Mouse (Mus musculus): ENCODE results near the gene Ucn2. TPM values are rescaled to one million over a fixed set of nuclear protein-coding genes. Genes with fewer than 3 reads are reported as not detected.
A peak's percentile ranks its signal among the peaks of the same experiment; 100 is the strongest.

Ucn2 gene
- polyA plus RNA-seq, 1 experiment from 2014 or later, result 0.18 TPM

DNA sequence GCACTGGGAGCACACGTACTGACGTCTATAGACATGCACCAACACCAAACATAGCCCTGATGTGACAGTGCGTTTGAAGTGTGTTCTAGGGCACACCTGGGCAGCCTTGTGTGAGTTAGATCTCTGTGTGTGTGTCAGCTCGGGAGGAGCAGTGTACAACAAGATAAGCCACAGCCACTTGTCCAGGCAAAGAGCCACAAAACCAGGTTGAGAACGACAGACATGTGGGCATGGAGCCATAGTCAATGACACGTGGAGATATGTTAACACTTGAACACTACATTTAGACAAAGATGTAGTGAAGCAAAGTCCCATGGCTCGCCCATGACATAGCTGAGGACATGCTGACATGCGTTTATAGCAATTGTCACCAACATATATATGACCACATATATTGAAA lies 15.2 kb upstream of the Ucn2 start:
- Histone ChIP-seq H3K4me3 (replicated peaks) (no peak overlapping the region), H3K27ac (no peak overlapping the region), H3K36me3 (no peaks in the 10 kb centered on the region), H3K27me3 (no peaks in the 10 kb centered on the region), H3K9ac (no peak overlapping the region), H3K4me1 (no peaks in the 10 kb centered on the region), H3K9me3 (replicated peaks) (no peaks in the 10 kb centered on the region), H3K4me2 (no peak overlapping the region)
- 86% methylated on average over 8 of the region's 8 CpGs for WGBS
- ATAC-seq (replicated peaks; ENCODE audit: low FRiP score), result no peak

DNA sequence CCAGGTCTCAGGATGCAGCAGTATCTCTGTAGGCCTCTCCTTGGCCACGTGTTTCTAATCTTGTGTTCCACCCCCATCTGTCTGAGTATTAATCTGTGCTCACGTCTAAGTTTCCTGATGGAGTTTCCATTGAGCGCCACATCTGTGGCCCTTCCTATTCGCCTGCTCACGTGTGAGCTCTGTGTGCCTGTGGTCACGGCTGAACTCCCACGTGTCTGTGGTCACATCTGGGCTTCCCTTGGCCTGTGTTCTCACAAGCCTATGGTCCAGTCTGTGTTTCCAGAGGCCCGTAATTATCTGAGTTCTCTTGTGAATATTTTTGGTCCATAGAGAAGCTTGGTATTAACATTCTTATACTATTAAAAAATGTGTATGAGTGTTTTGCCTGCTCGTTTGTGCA lies 9.3 kb upstream of the Ucn2 start:
- ATAC-seq (replicated peaks; ENCODE audit: low FRiP score), result no peak
- H3K27me3 ChIP-seq, result no peaks in the 10 kb centered on the region
- no peak overlapping the region for H3K27ac ChIP-seq
- H3K4me1 ChIP-seq, result no peaks in the 10 kb centered on the region
- H3K36me3 ChIP-seq, result no peaks in the 10 kb centered on the region
- no peak overlapping the region for H3K4me2 ChIP-seq
- no peaks in the 10 kb centered on the region for H3K9me3 ChIP-seq (replicated peaks)
- no peak overlapping the region for H3K9ac ChIP-seq
- no peak overlapping the region for H3K4me3 ChIP-seq (replicated peaks)
- 82% methylated on average over 9 of the region's 9 CpGs for WGBS

DNA sequence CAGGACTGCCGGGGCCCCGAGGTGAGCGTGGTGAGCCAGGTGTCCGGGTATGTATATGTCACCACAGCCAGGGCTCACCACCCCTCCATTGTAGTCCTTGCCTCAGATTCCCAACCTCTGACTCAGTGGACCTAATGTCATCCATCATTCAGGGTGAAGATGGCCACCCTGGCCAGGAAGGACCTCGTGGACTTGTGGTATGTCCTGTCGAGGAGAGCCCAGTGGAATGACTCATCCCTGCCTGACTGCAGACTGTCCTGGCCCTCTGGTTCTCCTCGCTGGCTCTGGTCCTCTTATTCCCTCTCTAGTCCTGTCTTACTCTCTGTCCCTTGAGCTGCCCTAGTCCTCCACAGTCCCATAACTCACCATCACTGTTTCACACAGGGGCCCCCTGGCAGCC lies 7.8 kb upstream of the Ucn2 start:
- no peaks in the 10 kb centered on the region for H3K27me3 ChIP-seq
- 75% methylated on average over 7 of the region's 7 CpGs for WGBS
- H3K4me3 ChIP-seq (replicated peaks), result no peak overlapping the region
- H3K9ac ChIP-seq, result no peak overlapping the region
- no peaks in the 10 kb centered on the region for H3K36me3 ChIP-seq
- no peaks in the 10 kb centered on the region for H3K9me3 ChIP-seq (replicated peaks)
- H3K4me1 ChIP-seq, result no peaks in the 10 kb centered on the region; the same call in 1 of the 2 replicates
- H3K4me2 ChIP-seq, result no peak overlapping the region
- no peak for ATAC-seq (replicated peaks; ENCODE audit: low FRiP score)
- no peak overlapping the region for H3K27ac ChIP-seq

GRCm38 (mm10) chr9:108982498-108982897 lies 3.3 kb upstream of the Ucn2 start:
- WGBS, result 67% methylated on average over 8 of the region's 8 CpGs
- Histone ChIP-seq H3K4me2 (no peak overlapping the region), H3K27me3 (no peaks in the 10 kb centered on the region), H3K9me3 (replicated peaks) (no peaks in the 10 kb centered on the region), H3K4me3 (replicated peaks) (no peak overlapping the region), H3K4me1 (no peaks in the 10 kb centered on the region; the same call in 1 of the 2 replicates), H3K9ac (no peak overlapping the region), H3K36me3 (no peaks in the 10 kb centered on the region), H3K27ac (no peak overlapping the region)
- no peak for ATAC-seq (replicated peaks; ENCODE audit: low FRiP score)

- Histone ChIP-seq H3K27ac (no peak overlapping the region), H3K4me1 (peaks cover 6% of the 10 kb centered on the region), H3K9me3 (replicated peaks) (no peaks in the 10 kb centered on the region), H3K36me3 (no peaks in the 10 kb centered on the region), H3K27me3 (no peaks in the 10 kb centered on the region), H3K4me3 (replicated peaks) (no peak overlapping the region), H3K4me2 (no peak overlapping the region), H3K9ac (no peak overlapping the region)
- no peak for ATAC-seq (replicated peaks; ENCODE audit: low FRiP score)
- 75% methylated on average over 9 of the region's 9 CpGs for WGBS
Measured at GRCm38 (mm10) chr9:108983209-108983608, 2.6 kb upstream of the Ucn2 start.

DNA sequence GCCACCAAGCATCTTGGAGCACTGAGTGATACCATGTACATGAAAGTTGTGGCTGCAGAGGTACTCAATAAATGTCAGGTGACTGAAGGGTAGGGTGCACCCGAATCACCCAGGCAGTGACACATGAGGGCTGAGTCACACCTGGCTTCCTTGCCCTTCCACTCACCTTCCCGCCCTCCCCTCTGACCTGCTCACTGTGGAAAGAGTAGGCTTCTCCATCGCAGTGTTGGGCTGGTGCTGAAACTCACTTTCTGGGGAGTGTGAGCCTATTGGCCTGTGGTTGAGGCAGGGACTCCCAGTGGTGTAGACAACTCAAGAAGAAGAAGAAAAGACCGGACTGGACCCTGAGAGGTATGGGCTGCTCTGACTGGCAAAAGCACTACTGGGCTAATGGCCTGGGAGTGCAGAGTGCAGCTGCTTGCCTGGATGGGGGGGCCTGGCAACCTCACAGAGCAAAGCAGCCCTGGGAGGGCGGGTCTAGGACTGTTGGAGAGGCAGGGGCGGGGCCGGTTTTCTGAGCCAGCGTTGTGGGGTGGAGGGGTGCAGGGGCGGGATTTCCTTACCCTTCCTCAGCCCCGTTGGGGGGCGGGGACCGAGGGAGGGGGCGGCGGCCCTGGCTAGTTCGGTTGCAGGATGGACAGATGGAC lies 2.0 kb downstream of the Ucn2 start:
- Histone ChIP-seq H3K27ac (no peak overlapping the region), H3K4me1 (peaks cover 41% of the 10 kb centered on the region), H3K9me3 (replicated peaks) (no peaks in the 10 kb centered on the region), H3K9ac (no peak overlapping the region), H3K4me2 (peak overlapping the region; percentile 45), H3K4me3 (replicated peaks) (peak overlapping the region; percentile 18), H3K27me3 (no peaks in the 10 kb centered on the region), H3K36me3 (no peaks in the 10 kb centered on the region)
- WGBS, result 21% methylated on average over 15 of the region's 15 CpGs
- ATAC-seq (replicated peaks; ENCODE audit: low FRiP score), result no peak

GRCm38 (mm10) chr9:108989802-108990461 lies 4.1 kb downstream of the Ucn2 start:
- Histone ChIP-seq H3K9me3 (replicated peaks) (no peaks in the 10 kb centered on the region), H3K27me3 (no peaks in the 10 kb centered on the region), H3K4me3 (replicated peaks) (no peak overlapping the region), H3K4me1 (peaks cover 47% of the 10 kb centered on the region), H3K9ac (no peak overlapping the region), H3K27ac (peak overlapping the region; percentile 94), H3K36me3 (no peaks in the 10 kb centered on the region), H3K4me2 (no peak overlapping the region)
- ATAC-seq (replicated peaks; ENCODE audit: low FRiP score), result no peak
- WGBS, result 70% methylated on average over 4 of the region's 4 CpGs

DNA sequence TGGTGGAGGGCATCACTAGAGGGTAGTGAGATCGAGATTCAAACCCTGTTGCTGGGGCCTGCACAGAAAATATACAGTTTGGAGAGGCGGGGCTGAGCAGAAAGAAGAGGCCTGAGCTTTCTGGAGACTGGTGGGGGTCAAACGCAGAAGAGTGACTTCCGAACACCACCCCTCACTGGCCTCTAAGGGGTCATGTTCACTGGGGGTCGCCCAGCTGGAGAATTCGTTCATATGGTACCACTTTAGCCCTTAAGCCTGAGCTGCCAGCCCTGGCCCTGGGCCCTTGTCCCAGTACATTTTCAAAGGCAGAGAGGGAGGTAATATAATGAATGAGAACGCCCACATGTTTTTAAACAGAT lies 4.6 kb downstream of the Ucn2 start:
- H3K27me3 ChIP-seq, result no peaks in the 10 kb centered on the region
- H3K4me1 ChIP-seq, result peaks cover 51% of the 10 kb centered on the region
- no peak overlapping the region for H3K4me2 ChIP-seq
- 57% methylated on average over 7 of the region's 7 CpGs for WGBS
- H3K4me3 ChIP-seq (replicated peaks), result no peak overlapping the region
- no peaks in the 10 kb centered on the region for H3K36me3 ChIP-seq
- H3K9ac ChIP-seq, result no peak overlapping the region
- no peaks in the 10 kb centered on the region for H3K9me3 ChIP-seq (replicated peaks)
- ATAC-seq (replicated peaks; ENCODE audit: low FRiP score), result no peak
- H3K27ac ChIP-seq, result peak overlapping the region; percentile 94

DNA sequence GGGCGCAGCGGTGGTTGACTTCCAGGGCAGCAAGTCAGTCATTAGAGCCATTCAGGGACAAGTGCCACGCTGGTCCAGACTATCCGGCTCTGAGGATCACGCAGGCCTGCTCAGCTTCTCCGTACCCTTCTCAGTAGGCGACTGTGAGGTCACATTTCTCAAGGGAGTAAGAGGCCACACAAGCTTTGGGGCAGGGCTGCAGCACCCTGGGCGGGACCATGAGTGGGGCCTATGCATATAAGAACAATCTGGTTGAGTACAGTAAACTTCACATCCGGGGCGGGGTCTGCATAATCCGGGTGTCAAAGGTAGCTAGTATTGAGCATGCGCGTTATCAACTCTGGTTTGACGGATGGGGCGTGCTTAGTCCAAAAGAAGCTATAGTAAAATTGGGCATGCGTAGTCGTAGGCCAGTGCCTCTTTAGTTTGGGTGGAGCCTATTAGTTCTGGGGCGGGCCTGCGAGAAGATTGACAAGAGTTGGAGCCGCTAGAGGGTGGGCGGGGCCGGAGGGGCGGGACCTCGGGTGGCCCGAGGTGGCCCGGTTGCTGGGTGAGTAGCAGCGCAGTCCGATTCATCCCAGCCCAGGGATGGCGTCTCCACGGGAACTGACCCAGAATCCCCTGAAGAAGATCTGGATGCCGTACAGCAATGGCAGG lies 5.7 kb downstream of the Ucn2 start, which contains the start of gene Pfkfb4:
Gene Pfkfb4 (plus strand): TSS at position 351 of the 657 bp plus-strand sequence.
- Histone ChIP-seq H3K9me3 (replicated peaks) (no peaks in the 10 kb centered on the region), H3K27me3 (no peaks in the 10 kb centered on the region), H3K4me1 (peaks cover 61% of the 10 kb centered on the region), H3K9ac (peak within 1 kb of the TSS; percentile 51), H3K36me3 (no peaks in the 10 kb centered on the region), H3K27ac (peak within 1 kb of the TSS; percentile 94), H3K4me3 (replicated peaks) (peak within 1 kb of the TSS; percentile 58), H3K4me2 (peak within 1 kb of the TSS; percentile 88)
- under 1% methylated on average over 31 of the region's 31 CpGs for WGBS
- peak; percentile 96 for ATAC-seq (replicated peaks; ENCODE audit: low FRiP score)

GRCm38 (mm10) chr9:108992085-108992469 lies 6.3 kb downstream of the Ucn2 start:
- Histone ChIP-seq H3K9me3 (replicated peaks) (no peaks in the 10 kb centered on the region), H3K4me1 (peaks cover 61% of the 10 kb centered on the region), H3K27me3 (no peaks in the 10 kb centered on the region), H3K4me2 (peak overlapping the region; percentile 88), H3K27ac (peak overlapping the region; percentile 66), H3K36me3 (no peaks in the 10 kb centered on the region), H3K4me3 (replicated peaks) (peak overlapping the region; percentile 58), H3K9ac (peak overlapping the region; percentile 51)
- no peak; the same call in 1 of the 2 replicates for ATAC-seq (replicated peaks; ENCODE audit: low FRiP score)
- WGBS, result 7% methylated on average over 18 of the region's 18 CpGs

DNA sequence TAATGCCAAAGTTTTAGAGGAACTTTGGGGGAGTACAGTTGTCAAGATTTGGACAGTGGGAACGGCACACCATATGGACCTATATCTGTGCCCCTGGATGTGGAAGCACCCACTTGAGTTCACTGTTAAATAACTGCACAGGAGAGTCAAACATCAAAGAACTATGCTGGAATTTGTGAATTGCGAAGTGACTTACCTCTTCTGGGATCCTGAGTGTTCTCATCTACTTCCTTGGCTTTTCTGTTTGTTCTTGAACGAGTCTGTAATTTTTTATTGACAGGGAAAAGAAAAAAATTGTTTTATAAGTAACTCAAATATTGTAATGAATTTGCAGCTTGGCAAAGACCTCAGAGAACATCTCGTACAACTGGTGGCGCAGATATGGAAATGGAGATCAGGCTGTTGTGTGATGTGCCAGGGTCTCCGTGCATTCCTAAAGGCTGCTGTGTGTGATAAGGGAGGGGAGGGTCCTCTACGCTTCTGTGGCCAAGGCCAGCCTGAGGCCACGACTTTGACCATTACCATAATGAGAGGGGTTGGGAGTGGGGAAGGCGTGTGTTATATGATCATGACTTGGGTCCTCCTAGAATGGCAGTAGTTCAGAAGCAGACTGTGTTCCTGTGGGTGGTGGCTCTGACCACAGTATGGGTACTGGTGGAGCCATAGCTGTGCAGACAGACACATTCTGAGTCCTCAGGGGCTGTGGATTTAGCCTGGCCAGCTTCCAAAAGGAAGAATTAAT lies 7.0 kb downstream of the Ucn2 start:
- Histone ChIP-seq H3K27me3 (no peaks in the 10 kb centered on the region), H3K9me3 (replicated peaks) (no peaks in the 10 kb centered on the region), H3K27ac (no peak overlapping the region), H3K4me1 (peaks cover 59% of the 10 kb centered on the region), H3K4me3 (replicated peaks) (peak overlapping the region; percentile 58), H3K9ac (peak overlapping the region; percentile 51; the same call in 1 of the 2 replicates), H3K36me3 (no peaks in the 10 kb centered on the region), H3K4me2 (peak overlapping the region; percentile 88)
- WGBS, result 62% methylated on average over 9 of the region's 9 CpGs
- no peak for ATAC-seq (replicated peaks; ENCODE audit: low FRiP score)

GRCm38 (mm10) chr9:108996411-108996810 lies 10.6 kb downstream of the Ucn2 start:
- no peak overlapping the region for H3K27ac ChIP-seq
- WGBS, result 57% methylated on average over 9 of the region's 9 CpGs
- no peak overlapping the region for H3K9ac ChIP-seq

More at GRCm38 (mm10) chr9:108996411-108996810, 10.6 kb downstream of the Ucn2 start:
- Histone ChIP-seq H3K4me2 (no peak overlapping the region), H3K4me3 (replicated peaks) (no peak overlapping the region), H3K9me3 (replicated peaks) (no peaks in the 10 kb centered on the region), H3K36me3 (no peaks in the 10 kb centered on the region), H3K4me1 (peaks cover 28% of the 10 kb centered on the region), H3K27me3 (no peaks in the 10 kb centered on the region)
- ATAC-seq (replicated peaks; ENCODE audit: low FRiP score), result no peak
